Mouse (Mus musculus): Measurements from ENCODE around the gene Dtd1.

The Dtd1 gene

DNA sequence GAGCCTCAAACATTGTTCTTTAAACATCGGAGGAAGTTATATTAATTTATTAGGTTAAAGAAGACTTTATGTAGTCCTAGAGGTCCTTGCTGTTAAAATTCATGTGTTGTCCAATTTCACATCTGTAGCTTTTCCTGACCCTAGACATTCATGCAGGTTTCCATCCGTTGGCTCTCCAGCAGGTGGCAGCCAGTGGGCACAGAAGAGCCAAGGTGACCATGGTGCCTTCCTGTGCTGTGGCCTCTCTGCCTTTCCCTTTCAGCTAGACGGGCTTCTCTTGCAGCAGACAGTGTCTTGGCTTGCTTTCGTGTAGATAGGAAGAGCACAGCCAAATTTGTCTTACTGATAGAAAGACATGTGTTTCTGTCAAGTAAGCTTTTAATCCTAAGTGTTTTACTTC, 39.0 kb downstream of the Dtd1 start:
- DNase-seq (ENCODE audit: extremely low spot score, low read depth, low spot score): no peak

DNA sequence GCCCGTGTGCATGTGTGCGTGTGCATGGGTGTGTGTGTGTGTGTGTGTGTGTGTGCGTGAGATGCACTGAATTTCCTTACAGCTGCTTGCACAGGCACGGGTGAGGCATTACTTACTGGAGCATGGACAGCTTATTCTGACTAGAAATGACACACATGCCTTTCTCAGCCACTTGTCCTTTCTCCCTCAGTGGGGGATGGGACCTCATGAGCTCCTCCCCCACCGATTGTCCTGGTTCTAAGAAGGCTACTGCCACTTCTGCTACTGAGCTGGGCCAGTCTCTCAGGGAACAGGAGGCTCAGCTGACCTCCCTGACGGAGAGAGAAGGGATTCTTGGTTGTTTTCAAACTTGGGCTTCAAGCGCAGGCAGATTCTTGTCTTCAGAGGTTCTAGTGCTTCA, 40.4 kb downstream of the Dtd1 start:
- DNase-seq (ENCODE audit: extremely low spot score, low read depth, low spot score): no peak

DNA sequence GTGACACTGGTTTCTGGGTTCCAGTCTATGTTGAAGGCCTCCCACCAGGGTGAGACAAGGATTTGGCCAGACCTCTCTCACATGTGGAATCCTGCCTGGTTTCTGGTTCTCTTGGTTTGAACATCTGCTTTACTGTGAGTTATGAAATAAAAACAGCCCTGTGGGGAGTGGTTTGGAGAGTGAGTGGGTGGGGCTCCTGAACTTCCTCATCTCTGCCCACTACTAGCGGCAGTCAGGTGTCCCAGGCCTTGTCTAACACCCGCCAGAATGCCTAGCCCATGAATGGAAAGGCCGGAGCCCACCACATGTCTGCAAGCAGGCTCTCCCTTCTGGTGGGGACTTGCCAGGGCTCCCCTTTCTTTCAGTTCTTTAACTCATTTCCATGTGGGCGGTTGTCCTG, 42.3 kb downstream of the Dtd1 start:
- no peak for DNase-seq (ENCODE audit: extremely low spot score, low read depth, low spot score)

DNA sequence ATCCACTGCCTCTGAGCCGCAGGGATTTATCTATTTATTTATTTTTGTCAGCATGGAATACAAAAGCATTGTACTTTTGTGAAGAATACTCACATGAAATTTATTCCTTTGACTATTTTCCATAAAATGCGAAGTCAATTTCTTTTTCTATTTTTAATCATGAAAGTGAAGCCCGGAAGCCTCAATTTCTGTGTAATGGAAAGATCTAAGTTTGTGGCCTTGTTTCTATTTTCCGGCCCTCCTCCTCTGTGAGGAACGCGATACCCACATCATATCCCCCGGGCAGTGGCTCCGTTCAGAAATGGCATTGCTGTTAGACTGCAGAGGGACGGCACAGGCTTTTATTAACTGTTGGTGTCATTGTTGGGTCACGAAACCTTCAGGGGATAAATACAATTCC, 46.7 kb downstream of the Dtd1 start:
- DNase-seq (ENCODE audit: extremely low spot score, low read depth, low spot score): no peak

DNA sequence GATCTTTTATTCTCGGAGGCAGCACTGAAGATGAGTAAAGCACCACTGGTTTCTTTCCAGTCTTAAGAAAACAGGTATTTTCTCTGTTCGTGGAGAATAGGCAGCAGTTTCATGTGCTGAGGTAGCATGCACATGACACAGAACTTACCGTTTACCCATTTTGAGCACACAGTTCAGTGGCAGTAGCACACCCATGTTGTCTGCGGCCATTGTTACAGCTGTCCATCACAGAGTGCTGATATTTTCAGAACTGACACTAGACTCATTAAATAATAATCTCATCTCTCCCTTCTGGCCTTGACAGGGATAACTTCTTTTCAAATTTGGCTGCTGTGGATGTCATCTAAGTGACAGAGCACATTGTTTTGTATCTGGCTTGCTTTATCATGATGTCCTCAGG, 47.5 kb downstream of the Dtd1 start:
- no peak for DNase-seq (ENCODE audit: extremely low spot score, low read depth, low spot score)

DNA sequence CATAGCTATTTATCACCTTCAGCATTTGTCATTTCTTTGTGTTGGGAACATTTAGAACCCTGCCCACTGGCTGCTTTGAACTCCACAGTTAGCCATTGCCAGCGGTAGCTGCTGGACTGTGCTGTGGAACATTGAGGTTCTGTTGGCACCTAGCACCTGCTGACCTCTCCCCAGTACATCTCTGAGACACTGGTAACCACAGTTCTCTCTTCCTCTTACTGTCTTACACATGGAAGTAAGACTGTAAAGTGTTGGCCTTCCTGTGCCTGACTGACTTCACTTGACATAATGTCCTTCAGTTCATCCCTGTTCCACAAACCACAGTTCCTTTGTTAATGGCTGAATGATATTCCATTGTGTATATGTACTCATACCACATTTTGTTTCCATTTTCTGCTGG, 50.3 kb downstream of the Dtd1 start:
- no peak for DNase-seq (ENCODE audit: extremely low spot score, low read depth, low spot score)

DNA sequence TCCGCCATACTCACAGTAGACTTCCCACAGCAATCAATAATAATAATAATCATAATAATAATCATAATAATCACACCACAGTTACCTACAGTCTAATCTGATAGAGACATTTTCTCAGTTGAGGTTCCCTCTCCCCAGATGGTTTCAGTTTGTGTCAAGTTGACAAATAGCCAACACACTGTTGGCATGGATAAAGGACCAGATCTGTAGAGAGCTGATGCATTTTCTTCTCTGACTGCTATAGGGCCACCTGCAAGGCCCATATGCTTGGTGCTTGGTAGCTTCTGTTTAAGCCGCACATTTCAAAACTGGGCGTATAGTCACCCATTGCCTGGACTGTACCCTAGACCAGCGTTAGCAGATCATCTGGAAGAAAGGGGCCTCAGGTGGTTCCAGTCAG, 53.1 kb downstream of the Dtd1 start:
- DNase-seq (ENCODE audit: extremely low spot score, low read depth, low spot score): no peak

DNA sequence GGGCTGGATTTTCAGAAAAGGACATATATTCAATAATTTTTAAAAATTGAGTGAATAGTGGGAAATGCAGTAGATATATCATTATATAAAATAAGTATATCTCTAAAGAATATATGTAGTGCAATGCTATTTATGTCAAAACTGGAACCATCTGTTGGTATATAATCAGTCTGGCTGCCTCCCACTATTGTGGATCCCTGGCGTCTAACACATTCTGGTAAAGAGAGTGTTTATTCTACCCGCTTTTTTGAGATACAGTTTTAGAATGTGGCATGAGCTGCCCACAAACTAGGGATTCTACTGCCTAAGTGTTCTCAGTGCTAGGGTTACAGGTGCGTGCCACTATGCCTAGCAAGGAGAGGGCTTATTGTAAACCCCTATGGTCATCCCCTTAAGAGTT, 55.6 kb downstream of the Dtd1 start:
- DNase-seq (ENCODE audit: extremely low spot score, low read depth, low spot score): no peak

DNA sequence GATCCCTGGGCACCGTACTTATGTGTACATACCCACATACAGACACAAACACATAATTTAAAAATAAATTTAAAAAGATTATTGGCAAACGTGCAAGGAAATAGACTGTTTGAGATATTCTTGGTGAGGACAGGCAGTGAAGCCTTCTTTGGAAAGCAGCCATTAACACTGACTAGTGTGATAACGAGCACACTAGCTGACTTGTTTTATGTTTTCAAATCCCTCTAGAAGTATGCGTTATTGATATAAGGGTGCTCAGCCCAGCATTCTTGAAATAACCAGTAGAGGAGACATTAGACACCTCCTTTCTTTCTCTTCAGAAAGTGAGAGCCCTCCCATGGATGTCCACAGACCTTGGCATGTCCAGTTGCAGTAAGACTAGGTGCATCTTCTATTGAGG, 68.8 kb downstream of the Dtd1 start:
- no peak for DNase-seq (ENCODE audit: extremely low spot score, low read depth, low spot score)

DNA sequence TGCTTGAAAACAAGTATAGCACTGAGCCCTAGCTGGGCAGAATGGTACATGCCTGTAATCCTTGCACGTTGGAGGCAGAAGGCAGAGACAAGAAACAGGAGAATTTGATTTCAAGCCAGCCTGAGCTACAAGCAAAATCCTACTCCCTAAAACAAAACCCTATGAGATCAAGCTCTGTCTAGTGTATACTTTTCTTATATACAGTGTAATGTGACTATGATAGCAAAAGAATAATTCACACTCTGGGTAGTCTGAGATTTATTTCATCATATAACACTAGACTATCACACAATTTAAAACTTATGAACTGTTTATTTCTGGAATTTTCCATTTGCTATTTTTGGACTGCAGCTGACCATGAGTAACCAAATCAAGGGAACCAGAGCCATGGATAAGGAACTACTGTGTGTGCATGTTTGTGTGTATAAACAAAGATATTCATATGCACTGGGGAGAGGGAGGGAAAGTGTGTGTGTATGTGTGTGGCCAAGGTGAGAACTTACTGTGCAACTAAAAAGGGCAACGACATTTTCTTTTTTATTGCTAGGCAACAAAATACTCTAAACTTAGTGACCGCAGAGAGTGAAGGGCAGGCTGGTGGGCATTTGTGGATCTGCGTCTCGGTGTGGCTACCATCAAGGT, 70.7 kb downstream of the Dtd1 start:
- no peak for DNase-seq (ENCODE audit: extremely low spot score, low read depth, low spot score)

DNA sequence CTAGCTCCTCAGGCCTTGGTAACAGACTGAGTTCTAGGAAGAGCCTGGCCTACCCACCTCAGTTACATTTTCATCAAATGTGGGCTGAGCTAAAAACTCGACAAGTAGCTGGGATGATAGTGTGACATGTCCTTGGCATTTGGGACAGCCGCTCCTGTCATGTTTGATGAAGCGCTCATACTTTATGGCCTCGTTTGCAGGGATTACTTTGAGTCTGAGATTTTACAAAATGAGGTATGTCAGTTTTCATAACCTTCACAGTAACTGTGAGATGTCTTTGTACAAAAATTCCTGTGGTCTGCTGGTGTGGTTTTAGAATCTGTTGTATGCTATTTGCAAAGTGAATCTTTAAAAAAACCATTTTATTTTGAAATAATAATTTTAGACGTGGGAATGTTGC, 72.7 kb downstream of the Dtd1 start:
- no peak for DNase-seq (ENCODE audit: extremely low spot score, low read depth, low spot score)

DNA sequence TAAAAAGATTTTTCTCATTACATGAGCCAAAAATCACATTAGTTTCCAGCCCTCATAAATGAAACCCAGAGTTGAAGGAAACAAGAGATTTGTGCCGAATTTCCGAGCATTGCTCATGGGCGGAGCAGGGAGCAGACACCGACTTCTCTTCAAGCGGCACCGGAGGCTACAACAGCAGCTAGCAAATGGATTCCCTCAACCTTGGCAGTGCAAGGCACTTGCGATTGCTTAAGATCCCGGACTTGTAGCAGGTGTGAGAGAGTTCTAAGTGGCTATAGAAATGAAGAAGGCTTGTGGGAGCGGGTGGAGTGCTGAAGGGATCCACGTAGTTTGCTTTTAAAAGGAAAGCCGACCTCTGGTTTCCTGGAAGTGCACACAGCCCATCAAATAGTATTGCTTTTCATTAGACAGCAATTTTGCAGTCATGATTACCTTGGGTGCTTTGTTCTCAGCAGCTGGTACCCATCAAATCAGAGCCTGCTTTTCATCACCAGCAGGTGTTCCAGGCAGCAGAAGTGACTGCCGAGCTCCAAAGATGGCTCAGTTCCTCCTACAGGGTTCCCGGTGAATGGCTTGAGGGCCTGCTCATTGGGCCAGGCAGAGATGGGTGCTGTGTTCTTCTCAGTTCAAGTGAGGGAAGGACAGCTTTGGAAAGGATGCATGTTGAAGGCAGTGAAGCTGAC, 77.0 kb downstream of the Dtd1 start:
- no peak for DNase-seq (ENCODE audit: extremely low spot score, low read depth, low spot score)

DNA sequence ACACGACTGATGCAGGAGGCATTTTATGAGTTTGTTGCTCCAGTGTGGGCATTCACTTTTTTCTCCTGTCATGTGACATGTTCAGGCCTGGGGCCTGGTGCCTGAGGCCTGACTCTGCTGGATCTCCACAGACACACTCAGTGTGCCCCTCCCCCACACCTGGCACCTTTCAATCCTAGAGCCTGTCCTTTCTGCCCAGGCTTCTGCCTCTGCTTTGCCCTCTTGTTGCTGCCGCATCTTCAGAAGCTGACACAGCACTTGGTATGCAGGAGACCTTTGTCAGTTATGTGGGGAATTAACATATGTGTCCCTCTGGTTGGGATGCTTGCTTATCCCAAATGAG, 77.5 kb downstream of the Dtd1 start:
- no peak for DNase-seq (ENCODE audit: extremely low spot score, low read depth, low spot score)

DNA sequence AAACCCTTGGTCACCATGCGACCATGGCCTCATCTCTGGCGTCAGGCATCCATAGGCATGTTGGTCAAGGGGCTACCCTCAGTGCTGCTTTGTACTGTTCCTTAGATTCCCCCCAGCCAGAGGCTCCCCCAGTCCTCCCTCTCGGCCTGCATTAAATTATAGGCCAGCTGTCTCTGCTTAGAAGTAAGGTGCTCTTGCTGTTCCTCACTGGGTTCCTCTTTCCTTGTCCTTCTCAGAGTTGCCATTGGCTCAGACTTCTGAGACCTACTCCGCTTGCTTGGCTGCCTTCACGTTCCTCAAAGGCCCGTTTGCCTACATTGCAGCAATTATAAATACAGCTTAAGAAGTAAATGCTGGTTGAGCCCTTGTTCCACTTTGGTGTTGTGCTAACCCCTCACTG, 79.1 kb downstream of the Dtd1 start:
- no peak for DNase-seq (ENCODE audit: extremely low spot score, low read depth, low spot score)

DNA sequence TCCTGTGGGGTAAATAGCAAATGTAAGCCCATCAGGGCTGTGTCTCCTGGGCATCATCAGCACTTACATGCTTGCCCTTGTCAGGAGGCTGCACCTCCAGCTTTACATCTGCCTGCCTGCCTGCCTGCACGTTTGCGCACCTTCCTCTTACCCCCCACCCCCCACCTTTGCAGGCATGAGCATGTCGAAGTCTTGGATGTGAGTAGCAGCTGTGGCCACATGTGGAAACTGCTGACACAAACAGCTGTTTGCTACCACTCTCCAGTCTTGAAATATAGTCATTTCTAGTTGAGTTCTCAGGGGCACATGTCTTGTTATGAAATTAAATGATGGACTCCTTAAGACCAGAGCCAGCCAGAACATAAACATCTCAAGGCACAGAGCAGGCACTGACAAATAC, 79.7 kb downstream of the Dtd1 start:
- no peak for DNase-seq (ENCODE audit: extremely low spot score, low read depth, low spot score)

DNA sequence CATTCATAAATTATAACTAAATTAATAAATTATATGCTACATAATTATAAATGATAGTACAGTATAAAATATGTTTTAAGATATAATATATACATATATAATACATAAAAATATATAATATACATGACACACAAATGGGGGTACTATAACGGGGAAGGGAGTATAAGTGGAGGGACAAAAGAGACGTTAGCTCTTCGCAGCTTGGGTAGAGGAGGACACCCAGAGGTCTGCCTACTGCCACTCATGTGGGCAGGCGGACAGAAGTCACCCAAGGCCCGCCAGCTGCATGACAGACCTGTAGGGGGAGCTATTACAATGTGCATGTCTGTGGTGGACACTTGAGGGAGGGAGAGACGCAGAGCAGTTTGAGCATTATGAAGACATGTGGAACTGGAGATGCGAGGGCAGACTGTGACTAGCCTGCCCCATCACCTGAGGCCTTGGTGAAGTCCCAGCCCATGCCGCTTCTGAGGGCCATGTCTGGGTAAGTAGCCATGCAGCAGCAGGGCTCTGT, 92.6 kb downstream of the Dtd1 start:
- no peak for DNase-seq (ENCODE audit: extremely low spot score, low read depth, low spot score)

DNA sequence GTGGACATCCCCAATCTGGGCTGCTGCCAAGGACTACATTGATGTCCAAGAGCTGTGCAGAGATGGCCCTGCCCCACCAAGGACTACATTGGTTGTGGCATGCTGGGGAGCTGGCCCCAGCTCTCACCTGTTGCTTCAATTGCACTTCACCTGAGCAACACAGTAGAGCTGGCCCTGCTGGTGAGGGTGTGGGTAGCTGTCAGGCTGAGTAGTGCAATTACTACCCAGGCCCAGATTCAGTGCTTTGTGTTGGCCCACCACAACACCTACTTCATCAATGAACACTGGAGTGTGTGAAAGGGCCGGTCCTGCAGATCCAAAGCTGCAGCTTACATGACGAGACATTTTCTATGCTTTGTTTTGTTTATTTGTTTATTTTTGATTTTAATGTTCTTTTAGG, 93.1 kb downstream of the Dtd1 start:
- DNase-seq (ENCODE audit: extremely low spot score, low read depth, low spot score): no peak

DNA sequence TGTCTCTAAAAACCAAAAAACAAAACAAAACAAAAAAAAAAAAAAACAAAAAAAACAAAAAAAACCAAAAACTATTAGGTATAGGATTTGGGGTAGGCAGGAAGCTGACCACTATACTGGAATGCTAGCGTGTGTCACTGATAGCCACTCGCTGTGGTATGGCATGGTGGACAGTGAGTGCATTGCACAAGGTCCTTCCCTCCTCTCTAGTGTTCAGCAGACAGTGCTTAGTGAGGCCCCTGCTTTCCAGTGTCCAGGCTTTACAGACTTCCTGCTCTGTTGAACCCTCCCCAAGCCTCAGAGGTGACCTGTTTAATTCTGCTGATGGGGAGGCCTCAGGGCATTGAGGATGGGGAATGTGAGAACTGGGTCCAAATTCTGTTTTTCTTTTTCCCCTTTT, 95.2 kb downstream of the Dtd1 start:
- DNase-seq (ENCODE audit: extremely low spot score, low read depth, low spot score): no peak

DNA sequence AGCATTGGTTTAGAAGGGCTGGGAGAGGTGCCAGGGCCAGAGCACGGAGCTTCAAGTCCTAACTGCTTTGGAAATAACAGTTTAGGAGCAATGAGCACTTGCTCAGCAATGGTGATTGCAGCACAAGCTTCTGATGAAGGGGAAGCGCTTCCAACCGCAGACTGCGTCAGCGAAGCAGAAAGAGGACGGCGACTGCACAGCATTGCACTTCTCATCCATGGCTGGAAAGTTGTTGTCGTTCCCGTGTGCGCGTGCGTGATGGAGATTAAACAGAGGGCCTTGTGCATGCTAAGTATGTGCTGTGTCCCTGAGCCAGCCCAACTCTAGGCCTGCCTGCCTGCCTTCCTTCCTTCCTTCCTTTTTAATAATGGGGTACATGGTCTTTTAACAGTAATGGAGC, 98.3 kb downstream of the Dtd1 start:
- no peak for DNase-seq (ENCODE audit: extremely low spot score, low read depth, low spot score)

DNA sequence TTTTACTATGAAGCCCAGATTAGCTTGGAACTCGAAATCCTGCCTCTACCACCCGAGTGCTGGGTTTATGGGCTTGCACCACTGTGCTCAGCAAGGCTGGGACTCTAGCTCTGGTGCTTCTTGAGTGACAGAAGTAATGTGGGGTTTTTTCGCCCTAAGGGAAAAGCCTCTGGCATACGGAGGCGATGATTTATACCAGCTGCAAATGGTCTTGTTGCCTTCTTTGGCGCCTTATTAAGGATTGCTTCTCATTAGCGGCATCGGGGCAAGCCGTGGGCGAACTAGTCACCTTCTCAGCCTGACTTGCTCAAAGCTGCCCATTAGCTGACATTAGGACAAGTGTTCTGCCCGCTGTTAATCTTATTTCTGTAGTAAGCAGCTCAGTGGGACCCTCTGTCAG, 100.9 kb downstream of the Dtd1 start:
- no peak for DNase-seq (ENCODE audit: extremely low spot score, low read depth, low spot score)

DNA sequence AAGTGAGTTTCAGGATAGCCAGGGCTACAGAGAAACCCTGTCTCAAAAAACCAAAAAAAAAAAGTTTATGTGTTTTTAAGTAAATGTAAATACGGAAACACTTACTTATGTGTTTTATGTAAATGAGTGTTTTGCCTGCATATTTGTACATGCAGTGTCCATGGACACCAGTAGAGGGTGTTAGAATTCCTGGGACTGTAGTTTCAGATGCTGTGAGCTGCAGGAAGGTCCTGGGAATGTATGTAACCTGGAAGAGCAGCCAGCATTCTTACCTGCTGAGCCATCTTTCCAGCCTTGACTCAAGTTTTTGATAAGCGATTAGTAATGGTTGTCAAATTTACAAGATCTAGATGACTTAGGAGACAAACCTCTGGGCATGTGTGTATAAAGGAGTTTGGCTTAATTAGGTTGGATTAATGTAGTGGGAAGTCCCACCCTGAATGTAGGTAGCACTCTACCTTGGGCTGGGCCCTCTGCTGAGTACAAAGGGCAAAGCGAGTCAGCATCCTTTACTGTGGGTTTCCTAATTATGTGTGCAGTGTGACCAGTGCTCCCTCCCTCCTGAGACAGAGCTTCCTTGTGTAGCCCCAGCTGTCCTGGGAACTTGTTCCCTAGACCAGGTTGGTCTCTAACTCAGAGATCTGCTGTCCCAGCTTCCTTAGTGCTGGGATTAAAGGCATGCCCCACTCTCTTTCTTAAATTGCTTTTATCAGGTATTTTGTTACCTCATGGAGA, 101.9 kb downstream of the Dtd1 start:
- no peak for DNase-seq (ENCODE audit: extremely low spot score, low read depth, low spot score)

DNA sequence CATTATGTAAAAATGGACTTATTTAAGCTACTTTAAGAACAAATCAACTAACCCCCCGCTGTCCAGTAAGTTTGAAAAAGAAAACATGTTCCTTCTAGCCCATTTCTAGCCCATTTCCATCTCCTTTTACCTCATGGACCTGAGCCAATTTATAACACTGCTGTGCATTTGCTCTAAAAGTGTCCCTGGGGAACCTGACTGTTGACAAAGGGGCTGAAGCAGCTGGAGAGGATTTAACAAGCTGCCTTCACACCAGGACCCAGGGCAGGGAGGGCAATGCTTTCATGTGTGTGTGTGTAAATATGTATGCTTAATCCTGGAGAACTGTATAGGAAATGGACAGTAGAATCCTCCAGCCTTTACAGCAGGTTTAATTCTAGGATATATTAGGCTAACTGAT, 109.6 kb downstream of the Dtd1 start:
- no peak for DNase-seq (ENCODE audit: extremely low spot score, low read depth, low spot score)
